Mouse (Mus musculus): ENCODE data around the gene Pik3r3. TPM values are rescaled to one million over a fixed set of nuclear protein-coding genes. Genes with fewer than 3 reads are reported as not detected.
"Not testable (repeated sequence)": the region's sequence is repeated elsewhere in the genome, so short reads cannot be mapped to it uniquely, and the experiment has no call there.

Gene Pik3r3
- polyA plus RNA-seq, 1 experiment from 2014 or later = 16.7 TPM

DNA sequence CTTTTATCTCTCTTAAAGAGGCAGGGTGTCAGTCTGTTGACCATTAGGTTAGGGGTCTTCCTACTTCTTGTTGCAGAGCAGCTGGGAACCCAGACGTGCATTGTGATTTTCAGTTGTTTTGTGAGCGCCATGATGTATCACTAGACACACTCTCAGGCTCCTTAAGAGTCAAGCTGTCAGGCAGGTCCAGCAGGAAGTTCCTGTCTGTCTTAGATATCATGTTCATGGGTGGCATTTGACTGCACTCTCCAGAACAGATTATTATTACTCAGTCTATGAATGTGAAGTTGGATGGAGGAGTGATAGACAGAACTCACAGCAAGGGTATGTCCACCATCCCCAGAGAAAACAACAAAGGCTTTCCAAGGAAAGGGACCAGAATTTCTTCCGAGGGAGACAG lies 17.0 kb upstream of the Pik3r3 start:
- WGBS = 51% methylated on average over 3 of the region's 3 CpGs
- H3K27me3 ChIP-seq (ENCODE audit: control insufficient read depth, insufficient read depth, low read length) = no peaks in the 10 kb centered on the region
- no peak overlapping the region for H3K4me2 ChIP-seq (ENCODE audit: low read length)
- H3K9me3 ChIP-seq (ENCODE audit: control insufficient read depth, low read length) = no peaks in the 10 kb centered on the region
- H3K27ac ChIP-seq (replicated peaks in 1 of 2; ENCODE audit: control insufficient read depth in 1 of 2, insufficient read depth in 1 of 2, low read depth in 2 of 2, low read length in 2 of 2) = no peak overlapping the region
- no peaks in the 10 kb centered on the region for H3K4me1 ChIP-seq (ENCODE audit: control insufficient read depth in 2 of 2, insufficient read depth in 2 of 2, low read length in 2 of 2)
- no peak for ATAC-seq (ENCODE audit: insufficient number of reproducible peaks, insufficient read depth, low FRiP score, low read depth)
- no peak overlapping the region for H3K4me3 ChIP-seq (ENCODE audit: control insufficient read depth in 1 of 2, insufficient read depth in 1 of 2, low read depth in 1 of 2, low read length in 2 of 2)
- H3K9ac ChIP-seq (ENCODE audit: low read length) = no peak overlapping the region
- H3K36me3 ChIP-seq (ENCODE audit: control insufficient read depth, insufficient read depth, low read length) = no peaks in the 10 kb centered on the region

GRCm38 (mm10) chr4:116206531-116206930 lies 14.9 kb upstream of the Pik3r3 start:
- no peaks in the 10 kb centered on the region for H3K27me3 ChIP-seq (ENCODE audit: control insufficient read depth, insufficient read depth, low read length)
- H3K9ac ChIP-seq (ENCODE audit: low read length) = no peak overlapping the region
- H3K27ac ChIP-seq (replicated peaks in 1 of 2; ENCODE audit: control insufficient read depth in 1 of 2, insufficient read depth in 1 of 2, low read depth in 2 of 2, low read length in 2 of 2) = no peak overlapping the region
- no peaks in the 10 kb centered on the region for H3K9me3 ChIP-seq (ENCODE audit: control insufficient read depth, low read length)
- no peak overlapping the region for H3K4me3 ChIP-seq (ENCODE audit: control insufficient read depth in 1 of 2, insufficient read depth in 1 of 2, low read depth in 1 of 2, low read length in 2 of 2)
- H3K4me2 ChIP-seq (ENCODE audit: low read length) = no peak overlapping the region
- H3K36me3 ChIP-seq (ENCODE audit: control insufficient read depth, insufficient read depth, low read length) = no peaks in the 10 kb centered on the region
- 73% methylated on average over 4 of the region's 4 CpGs for WGBS
- H3K4me1 ChIP-seq (ENCODE audit: control insufficient read depth in 2 of 2, insufficient read depth in 2 of 2, low read length in 2 of 2) = no peaks in the 10 kb centered on the region
- ATAC-seq (ENCODE audit: insufficient number of reproducible peaks, insufficient read depth, low FRiP score, low read depth) = no peak

GRCm38 (mm10) chr4:116208891-116209290 lies 12.5 kb upstream of the Pik3r3 start:
- Histone ChIP-seq H3K4me2 (ENCODE audit: low read length) (no peak overlapping the region), H3K27me3 (ENCODE audit: control insufficient read depth, insufficient read depth, low read length) (no peaks in the 10 kb centered on the region), H3K4me1 (ENCODE audit: control insufficient read depth in 2 of 2, insufficient read depth in 2 of 2, low read length in 2 of 2) (no peaks in the 10 kb centered on the region), H3K9me3 (ENCODE audit: control insufficient read depth, low read length) (no peaks in the 10 kb centered on the region), H3K27ac (replicated peaks in 1 of 2; ENCODE audit: control insufficient read depth in 1 of 2, insufficient read depth in 1 of 2, low read depth in 2 of 2, low read length in 2 of 2) (no peak overlapping the region), H3K36me3 (ENCODE audit: control insufficient read depth, insufficient read depth, low read length) (no peaks in the 10 kb centered on the region), H3K4me3 (ENCODE audit: control insufficient read depth in 1 of 2, insufficient read depth in 1 of 2, low read depth in 1 of 2, low read length in 2 of 2) (no peak overlapping the region), H3K9ac (ENCODE audit: low read length) (no peak overlapping the region)
- WGBS = 75% methylated on average over 1 of the region's 1 CpGs
- no peak for ATAC-seq (ENCODE audit: insufficient number of reproducible peaks, insufficient read depth, low FRiP score, low read depth)

DNA sequence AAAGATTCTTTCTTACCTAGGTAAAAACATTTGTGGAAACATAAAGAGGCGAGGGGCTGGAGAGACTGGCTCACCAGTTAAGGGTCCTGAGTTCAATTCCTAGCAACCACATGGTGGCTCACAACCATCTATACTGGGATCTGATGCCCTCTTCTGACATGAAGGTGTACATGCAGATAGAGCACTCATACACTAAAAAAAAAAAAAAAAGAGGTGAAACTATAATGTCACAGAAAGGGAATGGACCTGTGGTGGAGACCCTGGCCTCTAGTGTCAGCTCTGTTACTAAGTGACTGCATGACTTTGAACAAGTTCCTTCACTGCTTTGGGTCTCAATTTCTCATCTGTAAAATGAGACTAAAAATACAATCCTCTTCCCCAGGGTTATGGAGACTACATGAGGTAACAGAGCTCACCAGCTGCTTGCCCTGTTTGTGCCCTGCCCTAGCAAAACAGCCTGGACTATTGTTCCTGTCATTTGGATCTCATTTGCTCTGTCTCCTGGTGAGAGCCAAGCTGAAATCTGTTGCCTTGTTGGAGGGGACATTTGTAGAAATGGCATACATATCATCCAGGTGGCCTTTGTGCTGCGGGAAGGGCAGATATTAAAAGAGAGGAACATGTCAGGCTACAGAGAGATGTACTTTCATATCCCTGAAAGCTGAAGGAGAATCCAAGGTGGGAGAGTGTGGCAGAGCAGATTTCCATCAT lies 5.4 kb upstream of the Pik3r3 start:
- no peak overlapping the region for H3K4me2 ChIP-seq (ENCODE audit: low read length)
- no peak overlapping the region for H3K4me3 ChIP-seq (ENCODE audit: control insufficient read depth in 1 of 2, insufficient read depth in 1 of 2, low read depth in 1 of 2, low read length in 2 of 2)
- 87% methylated on average over 2 of the region's 2 CpGs for WGBS
- H3K4me1 ChIP-seq (ENCODE audit: control insufficient read depth in 2 of 2, insufficient read depth in 2 of 2, low read length in 2 of 2) = peaks cover 3 to 18% of the 10 kb centered on the region in 2 experiments; a peak in 3 of 4 replicates
- H3K9me3 ChIP-seq (ENCODE audit: control insufficient read depth, low read length) = no peaks in the 10 kb centered on the region
- peak overlapping the region; percentile 17 to 25; a peak in 1 of 4 replicates for H3K27ac ChIP-seq (replicated peaks in 1 of 2; ENCODE audit: control insufficient read depth in 1 of 2, insufficient read depth in 1 of 2, low read depth in 2 of 2, low read length in 2 of 2)
- ATAC-seq (ENCODE audit: insufficient number of reproducible peaks, insufficient read depth, low FRiP score, low read depth) = no peak
- H3K9ac ChIP-seq (ENCODE audit: low read length) = no peak overlapping the region
- no peaks in the 10 kb centered on the region for H3K27me3 ChIP-seq (ENCODE audit: control insufficient read depth, insufficient read depth, low read length)
- H3K36me3 ChIP-seq (ENCODE audit: control insufficient read depth, insufficient read depth, low read length) = no peaks in the 10 kb centered on the region

DNA sequence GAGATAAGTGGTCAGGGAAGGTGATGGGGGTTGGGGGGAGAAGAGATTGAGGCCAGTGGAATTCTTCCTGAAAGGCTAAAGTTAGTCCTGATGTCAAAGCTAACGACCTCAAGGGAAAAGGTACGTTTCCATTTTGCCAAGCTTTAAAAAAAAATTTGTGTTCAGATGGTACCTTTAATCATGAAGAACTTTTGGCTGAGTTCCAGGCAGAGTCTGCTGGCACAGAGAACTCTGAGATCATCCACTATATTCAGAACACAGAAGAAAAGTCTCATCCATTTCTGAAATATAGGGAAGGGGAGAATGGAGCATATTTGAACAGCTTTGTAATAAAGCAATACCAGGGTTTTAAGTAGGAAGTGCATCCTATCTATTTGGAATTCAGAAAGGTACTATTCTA lies 4.4 kb upstream of the Pik3r3 start:
- ATAC-seq (ENCODE audit: insufficient number of reproducible peaks, insufficient read depth, low FRiP score, low read depth) = no peak
- H3K4me1 ChIP-seq (ENCODE audit: control insufficient read depth in 2 of 2, insufficient read depth in 2 of 2, low read length in 2 of 2) = peaks cover 3 to 18% of the 10 kb centered on the region in 2 experiments; a peak in 3 of 4 replicates
- no peaks in the 10 kb centered on the region for H3K36me3 ChIP-seq (ENCODE audit: control insufficient read depth, insufficient read depth, low read length)
- no peak overlapping the region for H3K9ac ChIP-seq (ENCODE audit: low read length)
- no peaks in the 10 kb centered on the region for H3K9me3 ChIP-seq (ENCODE audit: control insufficient read depth, low read length)
- no peak overlapping the region for H3K4me2 ChIP-seq (ENCODE audit: low read length)
- no peaks in the 10 kb centered on the region for H3K27me3 ChIP-seq (ENCODE audit: control insufficient read depth, insufficient read depth, low read length)
- 0 out of 4 replicates have a peak overlapping the region, but pooled peaks have one; percentile 22 to 25 for H3K27ac ChIP-seq (replicated peaks in 1 of 2; ENCODE audit: control insufficient read depth in 1 of 2, insufficient read depth in 1 of 2, low read depth in 2 of 2, low read length in 2 of 2)
- H3K4me3 ChIP-seq (ENCODE audit: control insufficient read depth in 1 of 2, insufficient read depth in 1 of 2, low read depth in 1 of 2, low read length in 2 of 2) = no peak overlapping the region
- 7% methylated on average over 2 of the region's 2 CpGs for WGBS

GRCm38 (mm10) chr4:116217661-116218060 lies 3.8 kb upstream of the Pik3r3 start:
- WGBS = 85% methylated on average over 1 of the region's 1 CpGs

DNA sequence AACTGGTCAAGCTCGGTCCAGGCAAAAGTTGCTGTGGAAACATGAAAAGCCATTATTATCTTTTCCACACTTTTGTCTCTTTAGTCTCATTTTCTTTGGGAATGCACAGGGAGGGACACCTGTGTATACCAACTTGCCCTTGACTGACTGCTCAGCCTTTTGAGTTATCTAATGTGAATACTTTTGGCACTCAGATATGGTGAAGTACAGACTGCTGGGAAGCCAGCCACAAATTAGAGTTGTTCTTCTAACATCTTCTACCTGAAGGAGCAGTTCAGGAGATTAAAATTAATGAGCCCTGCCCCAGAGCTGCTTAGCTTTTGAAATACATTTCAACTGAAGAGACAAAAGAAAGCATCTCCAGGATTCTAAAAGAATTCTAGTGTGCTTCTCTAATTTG lies 2.4 kb upstream of the Pik3r3 start:
- H3K36me3 ChIP-seq (ENCODE audit: control insufficient read depth, insufficient read depth, low read length) = no peaks in the 10 kb centered on the region
- no peak overlapping the region for H3K9ac ChIP-seq (ENCODE audit: low read length)
- no peak overlapping the region for H3K4me2 ChIP-seq (ENCODE audit: low read length)
- no peaks in the 10 kb centered on the region for H3K9me3 ChIP-seq (ENCODE audit: control insufficient read depth, low read length)
- no peak overlapping the region for H3K4me3 ChIP-seq (ENCODE audit: control insufficient read depth in 1 of 2, insufficient read depth in 1 of 2, low read depth in 1 of 2, low read length in 2 of 2)
- 80% methylated on average over 1 of the region's 1 CpGs for WGBS
- H3K27ac ChIP-seq (replicated peaks in 1 of 2; ENCODE audit: control insufficient read depth in 1 of 2, insufficient read depth in 1 of 2, low read depth in 2 of 2, low read length in 2 of 2) = no peak overlapping the region
- H3K4me1 ChIP-seq (ENCODE audit: control insufficient read depth in 2 of 2, insufficient read depth in 2 of 2, low read length in 2 of 2) = peaks cover 3 to 18% of the 10 kb centered on the region in 2 experiments; a peak in 3 of 4 replicates
- no peaks in the 10 kb centered on the region for H3K27me3 ChIP-seq (ENCODE audit: control insufficient read depth, insufficient read depth, low read length)
- ATAC-seq (ENCODE audit: insufficient number of reproducible peaks, insufficient read depth, low FRiP score, low read depth) = no peak

More at GRCm38 (mm10) chr4:116217661-116218060, 3.8 kb upstream of the Pik3r3 start:
- H3K36me3 ChIP-seq (ENCODE audit: control insufficient read depth, insufficient read depth, low read length); H3K27ac ChIP-seq (replicated peaks in 1 of 2; ENCODE audit: control insufficient read depth in 1 of 2, insufficient read depth in 1 of 2, low read depth in 2 of 2, low read length in 2 of 2); H3K4me2 ChIP-seq (ENCODE audit: low read length); H3K9ac ChIP-seq (ENCODE audit: low read length); H3K9me3 ChIP-seq (ENCODE audit: control insufficient read depth, low read length); H3K4me3 ChIP-seq (ENCODE audit: control insufficient read depth in 1 of 2, insufficient read depth in 1 of 2, low read depth in 1 of 2, low read length in 2 of 2); ATAC-seq (ENCODE audit: insufficient number of reproducible peaks, insufficient read depth, low FRiP score, low read depth); H3K27me3 ChIP-seq (ENCODE audit: control insufficient read depth, insufficient read depth, low read length): not testable (repeated sequence)
- peaks cover 3 to 18% of the 10 kb centered on the region in 2 experiments; a peak in 3 of 4 replicates for H3K4me1 ChIP-seq (ENCODE audit: control insufficient read depth in 2 of 2, insufficient read depth in 2 of 2, low read length in 2 of 2)

Measured in heart, embryonic 14.5 days (tissue).